Mouse (Mus musculus) hindbrain, embryonic 12.5 days (tissue): ENCODE results near the gene Oprm1. TPM values are rescaled to one million over a fixed set of nuclear protein-coding genes. Genes with fewer than 3 reads are reported as not detected.

Experiments
- ATAC-seq: fragments of 200-750 bp; cut with Nextera tagmentation; 2 replicates; pipeline ENCODE4 v1.8.0; 2017; ENCODE audit warnings: moderate TSS enrichment; ENCODE audit not compliant: low FRiP score
- H3K27ac ChIP-seq: fragments of 300-500 bp; sonication (generic); 2 replicates; pipeline ENCODE4 v1.5.1; 2016; ENCODE audit warnings: mild to moderate bottlenecking
- H3K27me3 ChIP-seq: fragments of 300-500 bp; sonication (generic); 2 replicates; pipeline ENCODE4 v1.6.1; 2016; ENCODE audit warnings: mild to moderate bottlenecking
- H3K36me3 ChIP-seq: fragments of 300-500 bp; sonication (generic); 2 replicates; pipeline ENCODE4 v1.6.1; 2016; ENCODE audit warnings: mild to moderate bottlenecking
- H3K4me1 ChIP-seq: fragments of 300-500 bp; sonication (generic); 2 replicates; pipeline ENCODE4 v1.6.1; 2016
- H3K4me2 ChIP-seq: fragments of 300-500 bp; sonication (generic); replicated peaks from 2 replicates; pipeline ENCODE4 v1.6.1; 2016; ENCODE audit warnings: mild to moderate bottlenecking
- H3K4me3 ChIP-seq: fragments of 300-500 bp; sonication (generic); 2 replicates; pipeline ENCODE4 v1.5.1; 2016; ENCODE audit warnings: mild to moderate bottlenecking
- H3K9ac ChIP-seq: fragments of 300-500 bp; sonication (generic); 2 replicates; pipeline ENCODE4 v1.6.1; 2016; ENCODE audit warnings: mild to moderate bottlenecking, moderate library complexity
- H3K9me3 ChIP-seq: fragments of 300-500 bp; sonication (generic); replicated peaks from 2 replicates; pipeline ENCODE4 v1.6.1; 2016; ENCODE audit warnings: mild to moderate bottlenecking
- WGBS: fragments of 180-500 bp; shearing (Covaris S2); methylation state at CpG from one replicate; pipeline ENCODE4 v1.1.7; 2016; 5-methylcytosine and 5-hydroxymethylcytosine counted together
- polyA plus RNA-seq: library from polyadenylated mRNA; unstranded; fragments of >200 nt; fragmentation: Nextera tagmentation; extraction: Ambion mirVana; gene quantifications from 2 replicates; pipeline ENCODE4 v1.2.1, GENCODE M21; 2016

The Oprm1 gene
- polyA plus RNA-seq, 1 experiment from 2014 or later: 1.1 TPM

- no peak for ATAC-seq
- H3K27ac ChIP-seq: no peak overlapping the region
- 88% methylated on average over 3 of the region's 3 CpGs for WGBS
- no peak overlapping the region for H3K9ac ChIP-seq
- no peaks in the 10 kb centered on the region for H3K27me3 ChIP-seq
- no peak overlapping the region for H3K4me3 ChIP-seq
- no peaks in the 10 kb centered on the region for H3K9me3 ChIP-seq
- no peak overlapping the region for H3K4me2 ChIP-seq
- no peaks in the 10 kb centered on the region for H3K4me1 ChIP-seq
- H3K36me3 ChIP-seq: no peaks in the 10 kb centered on the region
Measured at GRCm38 (mm10) chr10:6901819-6902393, 143.6 kb downstream of the Oprm1 start.

- Histone ChIP-seq H3K4me3 (no peak overlapping the region), H3K4me1 (no peaks in the 10 kb centered on the region), H3K9ac (no peak overlapping the region), H3K4me2 (no peak overlapping the region), H3K27me3 (no peaks in the 10 kb centered on the region), H3K27ac (no peak overlapping the region), H3K36me3 (no peaks in the 10 kb centered on the region), H3K9me3 (no peaks in the 10 kb centered on the region)
- ATAC-seq: no peak
- WGBS: 60% methylated on average over 2 of the region's 2 CpGs
Measured at GRCm38 (mm10) chr10:6909763-6910162, 151.5 kb downstream of the Oprm1 start.

GRCm38 (mm10) chr10:6915991-6916390 is 157.7 kb downstream of the Oprm1 start:
- no peaks in the 10 kb centered on the region for H3K9me3 ChIP-seq
- no peaks in the 10 kb centered on the region for H3K27me3 ChIP-seq
- peaks cover 7% of the 10 kb centered on the region for H3K4me1 ChIP-seq
- no peaks in the 10 kb centered on the region for H3K36me3 ChIP-seq
- no peak overlapping the region for H3K27ac ChIP-seq
- no peak overlapping the region for H3K4me2 ChIP-seq
- H3K9ac ChIP-seq: no peak overlapping the region
- WGBS: 55% methylated on average over 1 of the region's 1 CpGs
- no peak overlapping the region for H3K4me3 ChIP-seq
- ATAC-seq: no peak

GRCm38 (mm10) chr10:6916545-6917257 is 158.4 kb downstream of the Oprm1 start:
- Histone ChIP-seq H3K27ac (no peak overlapping the region), H3K27me3 (no peaks in the 10 kb centered on the region), H3K4me3 (no peak overlapping the region), H3K9me3 (no peaks in the 10 kb centered on the region), H3K4me1 (peaks cover 7% of the 10 kb centered on the region), H3K36me3 (no peaks in the 10 kb centered on the region), H3K9ac (no peak overlapping the region), H3K4me2 (peak overlapping the region; percentile 18; the same call in 1 of the 2 replicates)
- ATAC-seq: peak; percentile 48; the same call in 1 of the 2 replicates
- WGBS: 10% methylated on average over 6 of the region's 6 CpGs

GRCm38 (mm10) chr10:6926724-6927123 is 168.4 kb downstream of the Oprm1 start:
- no peaks in the 10 kb centered on the region for H3K4me1 ChIP-seq
- H3K27me3 ChIP-seq: no peaks in the 10 kb centered on the region
- H3K36me3 ChIP-seq: no peaks in the 10 kb centered on the region
- no peak for ATAC-seq
- no peak overlapping the region for H3K4me3 ChIP-seq
- WGBS: 89% methylated on average over 2 of the region's 2 CpGs
- H3K4me2 ChIP-seq: no peak overlapping the region
- H3K9me3 ChIP-seq: no peaks in the 10 kb centered on the region
- H3K27ac ChIP-seq: no peak overlapping the region
- no peak overlapping the region for H3K9ac ChIP-seq

- no peak for ATAC-seq
- no peak overlapping the region for H3K27ac ChIP-seq
Measured at GRCm38 (mm10) chr10:6927600-6928223, 169.4 kb downstream of the Oprm1 start.

GRCm38 (mm10) chr10:6928905-6929304 is 170.6 kb downstream of the Oprm1 start:
- no peaks in the 10 kb centered on the region for H3K4me1 ChIP-seq
- H3K4me2 ChIP-seq: no peak overlapping the region
- H3K27me3 ChIP-seq: no peaks in the 10 kb centered on the region
- ATAC-seq: no peak
- no peak overlapping the region for H3K27ac ChIP-seq
- H3K36me3 ChIP-seq: no peaks in the 10 kb centered on the region
- H3K9ac ChIP-seq: no peak overlapping the region
- H3K9me3 ChIP-seq: no peaks in the 10 kb centered on the region
- WGBS: 42% methylated on average over 1 of the region's 1 CpGs
- no peak overlapping the region for H3K4me3 ChIP-seq

More at GRCm38 (mm10) chr10:6927600-6928223, 169.4 kb downstream of the Oprm1 start:
- Histone ChIP-seq H3K9me3 (no peaks in the 10 kb centered on the region), H3K27me3 (no peaks in the 10 kb centered on the region), H3K36me3 (no peaks in the 10 kb centered on the region), H3K4me1 (no peaks in the 10 kb centered on the region), H3K9ac (no peak overlapping the region), H3K4me3 (no peak overlapping the region), H3K4me2 (no peak overlapping the region)
- 80% methylated on average over 4 of the region's 4 CpGs for WGBS

- no peaks in the 10 kb centered on the region for H3K9me3 ChIP-seq
- H3K4me3 ChIP-seq: no peak overlapping the region
- H3K9ac ChIP-seq: no peak overlapping the region
- no peak overlapping the region for H3K27ac ChIP-seq
- no peaks in the 10 kb centered on the region for H3K27me3 ChIP-seq
- H3K4me1 ChIP-seq: no peaks in the 10 kb centered on the region
- no peak for ATAC-seq
- H3K36me3 ChIP-seq: no peaks in the 10 kb centered on the region
- 91% methylated on average over 1 of the region's 1 CpGs for WGBS
- no peak overlapping the region for H3K4me2 ChIP-seq
Measured at GRCm38 (mm10) chr10:6930398-6930797, 172.1 kb downstream of the Oprm1 start.

GRCm38 (mm10) chr10:6930889-6931288 is 172.6 kb downstream of the Oprm1 start:
- ATAC-seq: no peak
- Histone ChIP-seq H3K27ac (no peak overlapping the region), H3K36me3 (no peaks in the 10 kb centered on the region), H3K4me3 (no peak overlapping the region), H3K9ac (no peak overlapping the region), H3K9me3 (no peaks in the 10 kb centered on the region), H3K27me3 (no peaks in the 10 kb centered on the region), H3K4me1 (no peaks in the 10 kb centered on the region), H3K4me2 (no peak overlapping the region)
- 68% methylated on average over 2 of the region's 2 CpGs for WGBS

- Histone ChIP-seq H3K27ac (no peak overlapping the region), H3K4me2 (no peak overlapping the region), H3K4me3 (no peak overlapping the region), H3K9me3 (no peaks in the 10 kb centered on the region), H3K36me3 (no peaks in the 10 kb centered on the region), H3K9ac (no peak overlapping the region), H3K27me3 (no peaks in the 10 kb centered on the region), H3K4me1 (no peaks in the 10 kb centered on the region)
- no peak for ATAC-seq
- WGBS: 73% methylated on average over 3 of the region's 3 CpGs
Measured at GRCm38 (mm10) chr10:6934776-6935175, 176.5 kb downstream of the Oprm1 start.

GRCm38 (mm10) chr10:6936671-6937425 is 178.5 kb downstream of the Oprm1 start:
- no peaks in the 10 kb centered on the region for H3K9me3 ChIP-seq
- no peak for ATAC-seq
- H3K4me1 ChIP-seq: no peaks in the 10 kb centered on the region
- no peak overlapping the region for H3K27ac ChIP-seq
- no peak overlapping the region for H3K4me2 ChIP-seq
- no peak overlapping the region for H3K4me3 ChIP-seq
- H3K27me3 ChIP-seq: no peaks in the 10 kb centered on the region
- H3K36me3 ChIP-seq: no peaks in the 10 kb centered on the region
- no peak overlapping the region for H3K9ac ChIP-seq
- 93% methylated on average over 4 of the region's 4 CpGs for WGBS

- ATAC-seq: no peak
- no peaks in the 10 kb centered on the region for H3K36me3 ChIP-seq
- no peaks in the 10 kb centered on the region for H3K4me1 ChIP-seq
- H3K27me3 ChIP-seq: no peaks in the 10 kb centered on the region
- no peak overlapping the region for H3K4me2 ChIP-seq
- no peaks in the 10 kb centered on the region for H3K9me3 ChIP-seq
- no peak overlapping the region for H3K9ac ChIP-seq
- 84% methylated on average over 1 of the region's 1 CpGs for WGBS
- no peak overlapping the region for H3K27ac ChIP-seq
- no peak overlapping the region for H3K4me3 ChIP-seq
Measured at GRCm38 (mm10) chr10:6953115-6953514, 194.8 kb downstream of the Oprm1 start.
